Mouse (Mus musculus) bone marrow macrophage, adult 2 months (primary cell): Measurements from ENCODE around the gene Muc15. TPM values are rescaled to one million over a fixed set of nuclear protein-coding genes. Genes with fewer than 3 reads are reported as not detected.

ENCODE experiments used
- H3K27ac ChIP-seq: 2 replicates; pipeline ENCODE4 v1.5.1; 2012; ENCODE audit warnings: low read depth, low read length; ENCODE audit not compliant: insufficient read depth
- H3K4me1 ChIP-seq: 2 replicates; pipeline ENCODE4 v1.6.1; 2012; ENCODE audit warnings: low read length; ENCODE audit not compliant: control insufficient read depth, insufficient read depth
- H3K4me3 ChIP-seq: 2 replicates; pipeline ENCODE4 v1.5.1; 2012; ENCODE audit warnings: mild to moderate bottlenecking, low read length, moderate library complexity; ENCODE audit not compliant: insufficient read depth
- CTCF ChIP-seq: IDR thresholded peaks from 2 replicates; pipeline ENCODE4 v1.5.1; 2012; ENCODE audit warnings: low read depth, mild to moderate bottlenecking, low read length, moderate library complexity
- POLR2A ChIP-seq: IDR thresholded peaks from 2 replicates; pipeline ENCODE4 v1.6.1; 2012; ENCODE audit warnings: mild to moderate bottlenecking, low read depth, low read length, borderline replicate concordance
- polyA plus RNA-seq: library from polyadenylated mRNA; stranded (reverse); fragments of >200 nt; gene quantifications from 2 replicates; pipeline ENCODE4 v1.2.4, GENCODE M21; 2012; ENCODE audit not compliant: missing spikeins, insufficient read depth, insufficient read length

The Muc15 gene
- polyA plus RNA-seq, 1 experiment, result not detected

GRCm38 (mm10) chr2:110759434-110759833, 38.3 kb downstream of the Muc15 start:
- Histone ChIP-seq H3K4me1 (no peaks in the 10 kb centered on the region), H3K4me3 (no peak overlapping the region), H3K27ac (no peak overlapping the region)
- TF ChIP-seq CTCF, result no peak
- TF ChIP-seq POLR2A, result no peak

GRCm38 (mm10) chr2:110787396-110787795, 66.3 kb downstream of the Muc15 start:
- Histone ChIP-seq H3K4me3 (no peak overlapping the region), H3K27ac (no peak overlapping the region), H3K4me1 (no peaks in the 10 kb centered on the region)
- TF ChIP-seq CTCF, result no peak
- TF ChIP-seq POLR2A, result no peak

Other genes with a start within 250 kb of the Muc15 start
- gene Slc5a12, start 124.0 kb upstream of the Muc15 start, polyA plus RNA-seq, result not detected in 2 replicates
- gene Ano3, start 229.6 kb downstream of the Muc15 start, polyA plus RNA-seq, result not detected in 2 replicates